Comparison of ENCODE assay signal across 23 mouse cellular contexts in genomic region chr5:36618356-36618755, GRCm38 (mm10). TPM values are rescaled to one million over a fixed set of nuclear protein-coding genes. Genes with fewer than 3 reads are reported as not detected.
A peak's percentile ranks its signal among the peaks of the same experiment; 100 is the strongest.
DNase-seq lines count a peak whose midpoint lies in the region; ATAC-seq and TF ChIP-seq lines count a peak whose summit lies in the region.
"Had no signal": no experiment of that assay in that cellular context is flagged by ENCODE, and none has a peak within 500 bp of the region (broad histone marks: within the 10 kb centered on the region; RNA-seq: fewer than 3 reads in every experiment).

No protein-coding gene starts in this region.

- no peaks in the 10 kb centered on the region for H3K9me3 ChIP-seq in liver, embryonic 14.5 days (ENCODE audit: control insufficient read depth, low read length)
- H3K9me3 ChIP-seq in liver, postnatal 0 days (ENCODE audit: low read length), result no peaks in the 10 kb centered on the region
- H3K9me3 ChIP-seq in intestine, embryonic 15.5 days, result no peaks in the 10 kb centered on the region
- no peaks in the 10 kb centered on the region for H3K9me3 ChIP-seq in kidney, embryonic 16.5 days (ENCODE audit: low read length)
- no peaks in the 10 kb centered on the region for H3K9me3 ChIP-seq in intestine, embryonic 16.5 days (ENCODE audit: control insufficient read depth, low read length)
- H3K9me3 ChIP-seq: embryonic facial prominence, embryonic 10.5 days; forebrain, embryonic 15.5 days; heart, embryonic 15.5 days; hindbrain, embryonic 10.5 days; limb, embryonic 10.5 days; neural tube, embryonic 15.5 days had no signal

- H3K4me2 ChIP-seq in liver, embryonic 14.5 days (ENCODE audit: low read depth), result no peak overlapping the region
- H3K4me2 ChIP-seq in liver, postnatal 0 days (ENCODE audit: low read depth, low read length), result no peak overlapping the region
- no peak overlapping the region for H3K4me2 ChIP-seq in intestine, embryonic 15.5 days (replicated peaks)
- H3K4me2 ChIP-seq in kidney, embryonic 16.5 days (replicated peaks; ENCODE audit: low read depth, low read length), result no peak overlapping the region
- H3K4me2 ChIP-seq in intestine, embryonic 16.5 days (ENCODE audit: low read depth, low read length), result no peak overlapping the region
- H3K4me2 ChIP-seq: forebrain, embryonic 15.5 days; heart, embryonic 15.5 days; midbrain, embryonic 11.5 days; neural tube, embryonic 15.5 days had no signal

- peak overlapping the region; percentile 13; the same call in 1 of the 2 replicates for H3K27ac ChIP-seq in liver, embryonic 14.5 days
- H3K27ac ChIP-seq in liver, postnatal 0 days (ENCODE audit: low read depth), result no peak overlapping the region
- no peak overlapping the region for H3K27ac ChIP-seq in intestine, embryonic 15.5 days
- H3K27ac ChIP-seq in kidney, embryonic 16.5 days (ENCODE audit: low read length), result no peak overlapping the region
- H3K27ac ChIP-seq in intestine, embryonic 16.5 days (ENCODE audit: low read length), result no peak overlapping the region
- H3K27ac ChIP-seq: embryonic facial prominence, embryonic 10.5 days; forebrain, embryonic 15.5 days; heart, embryonic 15.5 days; hindbrain, embryonic 10.5 days; kidney, postnatal 0 days; limb, embryonic 10.5 days; neural tube, embryonic 15.5 days had no signal

- no peak overlapping the region for H3K9ac ChIP-seq in liver, embryonic 14.5 days (replicated peaks)
- H3K9ac ChIP-seq in liver, postnatal 0 days (replicated peaks), result no peak overlapping the region
- H3K9ac ChIP-seq in intestine, embryonic 15.5 days, result no peak overlapping the region
- H3K9ac ChIP-seq in kidney, embryonic 16.5 days (replicated peaks; ENCODE audit: low read length), result no peak overlapping the region
- no peak overlapping the region for H3K9ac ChIP-seq in intestine, embryonic 16.5 days (ENCODE audit: low read depth, low read length)
- H3K9ac ChIP-seq: forebrain, embryonic 15.5 days; heart, embryonic 15.5 days; neural tube, embryonic 15.5 days had no signal

- H3K4me3 ChIP-seq in liver, embryonic 14.5 days (ENCODE audit: insufficient read depth in 1 of 2, low read depth in 2 of 2, low read length in 2 of 2), result no peak overlapping the region
- H3K4me3 ChIP-seq in liver, postnatal 0 days (ENCODE audit: low read depth, low read length), result no peak overlapping the region
- no peak overlapping the region for H3K4me3 ChIP-seq in intestine, embryonic 15.5 days (replicated peaks)
- no peak overlapping the region for H3K4me3 ChIP-seq in kidney, embryonic 16.5 days (ENCODE audit: low read length)
- H3K4me3 ChIP-seq in intestine, embryonic 16.5 days (ENCODE audit: low read length), result no peak overlapping the region
- H3K4me3 ChIP-seq: embryonic facial prominence, embryonic 10.5 days; forebrain, embryonic 15.5 days; heart, embryonic 15.5 days; hindbrain, embryonic 10.5 days; limb, embryonic 10.5 days; neural tube, embryonic 15.5 days had no signal

- TF ChIP-seq CTCF in liver, embryonic 14.5 days (IDR thresholded peaks at IDR 0.05; ENCODE audit: low read depth), result no peak
- TF ChIP-seq CTCF in liver, postnatal 0 days (IDR thresholded peaks at IDR 0.05; ENCODE audit: low read depth), result no peak

- no peak for DNase-seq in liver, embryonic 14.5 days (ENCODE audit: low read depth in 3 of 3, low spot score in 3 of 3)
- DNase-seq in liver, postnatal 0 days, result no peak
- peak; percentile 34 for DNase-seq in NIH3T3 (ENCODE audit: low read depth)
- DNase-seq: adrenal gland, postnatal 36 days; cerebellum, adult 11 months; cerebellum, adult 9-11 months; gastrocnemius, postnatal 10 days; heart, adult 18-20 months; kidney, adult 11 months; lung, postnatal 4 days; thymus, postnatal 25 days had no signal

- ATAC-seq in liver, embryonic 14.5 days (ENCODE audit: insufficient read depth), result no peak
- ATAC-seq in liver, postnatal 0 days, result no peak
- peak; percentile 32 to 63 for ATAC-seq in hematopoietic stem cell, adult 5-6 weeks (replicated peaks in 1 of 2; ENCODE audit: insufficient read depth in 1 of 2, low FRiP score in 2 of 2, low TSS enrichment in 1 of 2, low read depth in 1 of 2, poor library complexity in 2 of 2, severe bottlenecking in 2 of 2)
- no peak for ATAC-seq in intestine, embryonic 15.5 days
- ATAC-seq in kidney, embryonic 16.5 days (ENCODE audit: low FRiP score, low TSS enrichment), result no peak
- ATAC-seq in intestine, embryonic 16.5 days, result no peak
- ATAC-seq: forebrain, embryonic 15.5 days had no signal

- 59% methylated on average over 4 of the region's 4 CpGs for WGBS in liver, embryonic 14.5 days (ENCODE audit: insufficient replicate concordance)
- WGBS in liver, postnatal 0 days (ENCODE audit: insufficient replicate concordance), result 55% methylated on average over 4 of the region's 4 CpGs
- 57% methylated on average over 4 of the region's 4 CpGs for WGBS in intestine, embryonic 15.5 days
- WGBS in kidney, embryonic 16.5 days, result 73% methylated on average over 4 of the region's 4 CpGs
- 35% methylated on average over 4 of the region's 4 CpGs for WGBS in intestine, embryonic 16.5 days

- peaks cover 60% of the 10 kb centered on the region for H3K36me3 ChIP-seq in liver, embryonic 14.5 days (replicated peaks; ENCODE audit: control insufficient read depth, insufficient read depth, low read depth)
- peaks cover 59% of the 10 kb centered on the region for H3K36me3 ChIP-seq in liver, postnatal 0 days (replicated peaks; ENCODE audit: insufficient read depth, low read length)
- peaks cover 32% of the 10 kb centered on the region for H3K36me3 ChIP-seq in intestine, embryonic 15.5 days
- peaks cover 39% of the 10 kb centered on the region for H3K36me3 ChIP-seq in kidney, embryonic 16.5 days (ENCODE audit: insufficient read depth, low read length)
- peaks cover 13% of the 10 kb centered on the region for H3K36me3 ChIP-seq in intestine, embryonic 16.5 days (ENCODE audit: control insufficient read depth, insufficient read depth, low read length)

- H3K27me3 ChIP-seq in liver, embryonic 14.5 days (ENCODE audit: control insufficient read depth, insufficient read depth, low read length), result no peaks in the 10 kb centered on the region
- no peaks in the 10 kb centered on the region for H3K27me3 ChIP-seq in liver, postnatal 0 days (ENCODE audit: insufficient read depth, low read length)
- H3K27me3 ChIP-seq in intestine, embryonic 15.5 days (replicated peaks), result no peaks in the 10 kb centered on the region
- no peaks in the 10 kb centered on the region for H3K27me3 ChIP-seq in kidney, embryonic 16.5 days (ENCODE audit: insufficient read depth, low read length)
- H3K27me3 ChIP-seq in intestine, embryonic 16.5 days (replicated peaks; ENCODE audit: control insufficient read depth, insufficient read depth, low read length), result no peaks in the 10 kb centered on the region
- H3K27me3 ChIP-seq: forebrain, embryonic 15.5 days; heart, embryonic 15.5 days; neural tube, embryonic 15.5 days had no signal

- H3K4me1 ChIP-seq in liver, embryonic 14.5 days (replicated peaks; ENCODE audit: control insufficient read depth in 2 of 2, insufficient read depth in 2 of 2, low read length in 1 of 2), result peaks cover 53 to 58% of the 10 kb centered on the region in 2 experiments
- H3K4me1 ChIP-seq in liver, postnatal 0 days (ENCODE audit: insufficient read depth), result peaks cover 22% of the 10 kb centered on the region
- peaks cover 8% of the 10 kb centered on the region; the same call in 1 of the 2 replicates for H3K4me1 ChIP-seq in intestine, embryonic 15.5 days (replicated peaks)
- H3K4me1 ChIP-seq in kidney, embryonic 16.5 days (ENCODE audit: insufficient read depth, low read length), result peaks cover 7% of the 10 kb centered on the region; the same call in 1 of the 2 replicates
- peaks cover 14% of the 10 kb centered on the region for H3K4me1 ChIP-seq in intestine, embryonic 16.5 days (ENCODE audit: control insufficient read depth, insufficient read depth, low read length)
- H3K4me1 ChIP-seq: embryonic facial prominence, embryonic 10.5 days; forebrain, embryonic 15.5 days; hindbrain, embryonic 10.5 days had no signal

- TF ChIP-seq EP300 in liver, embryonic 14.5 days (IDR thresholded peaks at IDR 0.05; ENCODE audit: low read depth), result no peak
- TF ChIP-seq EP300 in liver, postnatal 0 days (IDR thresholded peaks at IDR 0.05; ENCODE audit: low read depth), result no peak

RNA-seq across cellular contexts. Expression of gene Tbc1d14, which starts 25.3 kb away (rescaled TPM):
- polyA plus RNA-seq in liver, embryonic 14.5 days (2012; rRNA removed), result 8.1 and 8.2 TPM in 2 replicates
- 6.8 and 8.5 TPM in 2 replicates for polyA plus RNA-seq in liver, embryonic 14.5 days (2014; fragmentation: Nextera tagmentation; extraction: Ambion mirVana)
- polyA plus RNA-seq in liver, postnatal 0 days (2015; fragmentation: Nextera tagmentation; extraction: Ambion mirVana), result 5.7 and 6.5 TPM in 2 replicates
- total RNA-seq in hematopoietic stem cell, adult 5-6 weeks (2017), result 8.8 and 16.7 TPM in 2 replicates
- 30.0 and 30.3 TPM in 2 replicates for polyA plus RNA-seq in intestine, embryonic 15.5 days (2015; fragmentation: Nextera tagmentation; extraction: Ambion mirVana)
- polyA plus RNA-seq in kidney, embryonic 16.5 days (2015; fragmentation: Nextera tagmentation; extraction: Ambion mirVana), result 53.9 and 54.8 TPM in 2 replicates
- polyA plus RNA-seq in intestine, embryonic 16.5 days (2015; fragmentation: Nextera tagmentation; extraction: Ambion mirVana), result 30.7 and 34.0 TPM in 2 replicates

Comparison
In these comparisons a context has a peak if more than half of its experiments do, and no peak if none do; other contexts are left out.
1. ATAC-seq: peak in hematopoietic stem cell, adult 5-6 weeks (2 of 2); none in liver, embryonic 14.5 days (single experiment), liver, postnatal 0 days (single experiment), intestine, embryonic 15.5 days (single experiment), kidney, embryonic 16.5 days (single experiment) and intestine, embryonic 16.5 days (single experiment).